Mouse (Mus musculus): ENCODE measurements around the gene Actrt2. TPM values are rescaled to one million over a fixed set of nuclear protein-coding genes. Genes with fewer than 3 reads are reported as not detected.

Actrt2 gene
- polyA plus RNA-seq, 1 experiment from 2014 or later, result not detected

Other genes starting within 250 kb of the Actrt2 start
- 16.4 and 17.7 TPM in 2 replicates for gene Prdm16, start 31.0 kb downstream of the Actrt2 start, polyA plus RNA-seq (2015; fragmentation: Nextera tagmentation; extraction: Ambion mirVana)
- 0.10 TPM in 1 of 2 replicates, not detected in the other for gene Ttc34, start 169.6 kb upstream of the Actrt2 start, polyA plus RNA-seq (2015; fragmentation: Nextera tagmentation; extraction: Ambion mirVana)
- gene Mmel1, start 201.7 kb upstream of the Actrt2 start, polyA plus RNA-seq (2015; fragmentation: Nextera tagmentation; extraction: Ambion mirVana), result 0.20 and 0.34 TPM in 2 replicates
- gene Fam213b, start 231.3 kb upstream of the Actrt2 start, polyA plus RNA-seq (2015; fragmentation: Nextera tagmentation; extraction: Ambion mirVana), result 32.0 and 37.2 TPM in 2 replicates

Data from intestine, embryonic 15.5 days (tissue).